Mouse (Mus musculus) liver (tissue): ENCODE measurements around the gene Ubc.

Experiments used
- DNase-seq: peaks from one replicate; pipeline ENCODE4 v3.0.0-alpha.2; 2020; ENCODE audit warnings: mixed read lengths

Gene Ubc

GRCm38 (mm10) chr5:125381954-125382672, 7.9 kb downstream of the Ubc start:
- DNase-seq: no peak

- DNase-seq: no peak
Observed at GRCm38 (mm10) chr5:125378919-125379318, 11.1 kb downstream of the Ubc start.

- no peak for DNase-seq
Observed at GRCm38 (mm10) chr5:125377214-125377613, 12.8 kb downstream of the Ubc start.

- DNase-seq: no peak
Observed at GRCm38 (mm10) chr5:125375871-125376270, 14.1 kb downstream of the Ubc start.

DNA sequence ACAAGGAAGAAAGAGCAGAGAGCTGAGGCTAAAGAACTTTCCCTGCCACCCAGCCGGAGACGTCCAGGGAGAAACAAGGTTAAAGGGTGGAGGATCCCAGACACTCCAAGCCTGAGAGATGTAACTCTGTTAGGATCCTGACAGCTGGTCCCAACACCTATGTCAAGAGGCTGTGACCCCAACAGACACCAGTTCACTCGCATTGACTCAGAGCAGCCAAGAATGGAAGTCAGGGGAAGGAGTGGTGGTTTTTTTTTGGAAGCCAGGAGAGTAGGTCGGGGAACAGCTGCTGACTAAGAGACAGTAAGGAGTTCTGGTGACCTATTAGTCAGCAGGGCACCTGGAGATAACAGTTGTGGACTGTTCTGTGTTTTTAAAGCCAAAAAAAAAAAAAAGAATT, 18.0 kb downstream of the Ubc start:
- DNase-seq: no peak

- DNase-seq: no peak
Observed at GRCm38 (mm10) chr5:125370950-125371693, 18.9 kb downstream of the Ubc start.

DNA sequence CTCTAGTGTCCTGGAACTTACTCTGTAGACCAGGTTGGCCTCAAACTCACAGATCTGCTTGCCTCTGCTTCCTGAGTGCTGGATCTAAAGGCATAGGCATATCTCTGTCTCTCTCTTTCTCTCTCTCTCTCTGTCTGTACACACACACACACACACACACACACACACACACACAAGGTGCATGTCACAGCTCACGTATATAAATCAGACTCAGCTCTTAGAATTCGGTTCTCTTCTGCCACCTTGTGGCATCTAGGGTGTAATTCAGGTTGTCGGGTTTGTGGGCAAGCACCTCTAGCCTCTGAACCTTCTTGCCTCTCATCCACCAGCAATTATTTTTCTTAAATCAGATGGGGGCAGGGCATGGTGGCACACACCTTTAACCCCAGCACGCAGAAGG, 21.4 kb downstream of the Ubc start:
- peak; percentile 59 for DNase-seq

DNA sequence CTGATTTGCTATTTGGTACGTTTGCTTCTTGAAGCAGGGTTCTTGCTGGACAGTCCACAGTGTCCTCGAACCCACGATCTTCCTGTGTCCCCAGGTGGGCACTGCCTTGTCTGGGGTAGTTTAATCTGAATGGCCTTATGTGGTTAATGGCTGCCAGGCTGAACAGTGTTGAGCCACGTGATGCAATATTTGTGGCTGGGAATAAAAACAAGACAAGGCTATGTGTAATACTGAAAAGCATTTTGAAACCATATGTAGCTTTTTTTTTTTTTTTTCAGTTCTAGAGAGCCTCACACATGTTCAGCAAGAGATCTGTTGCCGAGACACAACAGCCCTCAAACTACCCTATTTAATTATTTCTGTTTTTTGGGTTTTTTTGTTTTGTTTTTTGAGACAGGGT, 21.8 kb downstream of the Ubc start:
- DNase-seq: no peak

- DNase-seq: no peak
Observed at GRCm38 (mm10) chr5:125364851-125365429, 25.1 kb downstream of the Ubc start.

GRCm38 (mm10) chr5:125363894-125364293, 26.1 kb downstream of the Ubc start:
- DNase-seq: peak; percentile 37

DNA sequence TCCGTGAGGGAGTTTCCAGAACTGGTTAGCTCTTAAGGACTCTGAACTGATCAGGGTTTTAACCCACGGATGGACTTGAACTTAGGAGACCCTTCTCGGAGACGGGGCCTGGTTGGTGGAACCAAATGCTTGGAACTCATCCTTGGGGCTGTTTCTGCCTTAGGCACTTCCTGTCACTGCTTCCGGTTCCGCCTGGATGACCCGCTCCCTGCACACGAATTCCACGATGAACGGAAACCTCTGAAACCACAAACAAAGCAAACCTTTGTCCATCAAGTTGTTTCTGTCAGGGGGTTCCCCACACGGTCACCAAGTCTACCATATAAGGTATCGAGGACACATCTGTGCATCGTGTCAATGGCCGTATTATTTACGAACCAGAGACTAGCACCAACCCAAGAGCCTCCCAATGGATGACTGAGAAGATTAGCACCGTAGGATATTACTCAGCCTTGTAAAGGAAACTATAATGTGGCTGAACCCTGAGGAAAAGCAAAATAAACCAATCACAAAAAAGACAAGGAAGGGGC, 29.0 kb downstream of the Ubc start:
- no peak for DNase-seq

GRCm38 (mm10) chr5:125360566-125360965, 29.4 kb downstream of the Ubc start:
- DNase-seq: no peak

GRCm38 (mm10) chr5:125358270-125358608, 31.8 kb downstream of the Ubc start:
- peak; percentile 39 for DNase-seq

DNA sequence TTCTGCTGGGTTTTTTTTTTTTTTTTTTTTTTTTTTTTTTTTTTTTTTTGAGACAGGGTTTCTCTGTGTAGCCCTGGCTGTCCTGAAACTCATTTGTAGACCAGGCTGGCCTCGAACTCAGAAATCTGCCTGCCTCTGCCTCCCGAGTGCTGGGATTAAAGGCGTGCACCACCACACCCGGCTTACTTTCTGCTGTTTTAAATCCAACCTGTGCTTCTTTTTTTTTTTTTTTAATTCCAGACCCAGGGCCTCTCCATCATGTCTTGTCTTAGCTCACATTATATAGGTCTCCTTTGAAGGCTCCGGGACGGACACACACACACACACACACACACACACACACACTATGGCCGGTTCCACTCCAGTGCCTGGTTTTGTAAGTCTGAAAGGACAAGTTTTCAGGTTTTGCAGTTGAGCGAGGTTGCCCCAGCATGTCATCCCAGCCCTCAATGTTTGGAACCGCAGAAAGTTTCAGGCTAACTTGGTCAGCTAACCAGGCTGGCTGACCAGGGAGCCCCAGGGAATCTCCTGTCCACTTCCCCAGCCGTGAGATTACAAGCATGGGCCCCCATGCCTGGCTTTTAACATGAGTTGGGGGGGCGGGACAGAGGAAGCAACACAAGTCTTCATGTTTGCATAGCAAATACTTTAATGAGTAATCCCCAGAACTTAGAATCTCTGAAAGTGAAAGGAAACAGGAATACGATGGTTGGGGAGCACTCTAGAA, 32.3 kb downstream of the Ubc start:
- DNase-seq: no peak

- no peak for DNase-seq
Observed at GRCm38 (mm10) chr5:125355650-125356049, 34.4 kb downstream of the Ubc start.

DNA sequence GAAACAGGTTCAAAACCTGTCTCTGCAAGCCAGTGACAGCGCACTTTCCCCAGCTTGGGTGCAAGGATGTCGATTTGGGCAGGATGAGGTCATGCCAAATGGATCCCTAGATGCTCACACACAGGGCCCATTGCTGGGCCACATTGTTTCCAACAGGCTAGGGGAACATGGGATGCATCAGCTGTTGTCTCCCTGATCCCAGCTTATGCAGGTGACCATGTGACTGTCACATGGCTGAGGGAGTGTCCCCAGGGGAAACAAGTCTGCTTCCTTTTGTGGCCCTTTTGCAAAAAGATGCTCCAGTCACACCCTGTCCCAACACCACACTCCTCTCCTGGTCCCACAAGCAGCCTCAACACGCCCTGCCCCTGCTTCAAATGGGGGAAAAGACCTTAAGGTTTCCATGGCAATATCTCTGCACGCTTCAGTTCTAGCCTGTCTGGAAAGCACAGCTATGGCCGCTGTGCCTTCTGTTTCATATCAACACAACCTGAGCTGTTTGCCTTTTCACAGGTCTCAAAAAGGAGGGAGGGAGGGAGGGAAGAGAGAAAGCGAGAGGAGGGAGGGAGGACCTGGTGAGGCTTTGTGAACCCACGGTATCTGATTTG, 35.0 kb downstream of the Ubc start:
- DNase-seq: no peak

DNA sequence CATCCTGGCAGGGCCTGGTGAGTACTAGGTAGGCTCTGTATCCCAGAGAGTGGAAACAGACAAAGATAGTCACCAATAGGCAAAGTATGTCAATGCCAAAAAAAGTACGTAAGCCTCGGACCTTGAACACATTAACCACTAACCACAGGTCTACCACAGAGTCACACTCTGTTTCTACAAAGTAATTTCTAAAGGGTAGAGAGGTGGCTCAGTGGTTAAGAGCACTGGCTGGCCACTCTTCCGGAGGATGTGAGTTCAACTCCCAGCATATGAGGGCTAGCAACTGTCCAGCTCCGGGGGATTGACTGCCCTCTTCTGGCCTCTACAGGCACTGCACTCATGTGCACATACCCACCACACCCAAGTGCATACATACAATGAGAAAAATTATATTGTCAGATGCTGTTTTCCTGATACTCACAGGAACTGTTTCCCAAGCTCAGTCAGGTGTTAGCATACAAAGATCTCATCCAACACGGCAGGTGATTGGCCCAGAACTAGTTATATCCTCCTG, 37.2 kb downstream of the Ubc start:
- no peak for DNase-seq

GRCm38 (mm10) chr5:125351939-125352338, 38.1 kb downstream of the Ubc start:
- no peak for DNase-seq

GRCm38 (mm10) chr5:125351057-125351456, 38.9 kb downstream of the Ubc start:
- DNase-seq: no peak

GRCm38 (mm10) chr5:125349391-125349790, 40.6 kb downstream of the Ubc start:
- DNase-seq: no peak

GRCm38 (mm10) chr5:125348487-125348886, 41.5 kb downstream of the Ubc start:
- peak; percentile 84 for DNase-seq

DNA sequence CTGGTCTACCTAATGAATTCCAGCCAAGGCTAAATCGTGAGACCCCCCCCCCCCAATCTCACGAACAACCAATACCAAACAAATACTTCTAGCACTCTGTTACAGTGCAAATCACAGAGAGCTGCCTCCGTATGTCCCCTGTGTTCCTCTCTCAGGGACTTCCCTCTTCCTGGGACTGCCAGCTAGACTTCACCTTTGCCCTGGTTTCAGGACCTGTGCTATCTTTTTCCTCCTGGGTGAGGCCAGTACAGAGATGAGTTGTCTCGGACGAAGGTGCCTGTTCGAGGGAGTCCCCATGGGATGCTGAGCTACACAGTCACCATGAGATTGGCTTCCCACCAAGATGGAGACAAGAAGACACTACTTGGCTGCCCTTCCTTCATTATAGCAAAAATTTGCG, 41.9 kb downstream of the Ubc start:
- DNase-seq: no peak

GRCm38 (mm10) chr5:125344296-125344695, 45.7 kb downstream of the Ubc start:
- DNase-seq: no peak
